Mouse (Mus musculus) ES-E14 (cell line): ENCODE results near the gene Nt5c1a. TPM values are rescaled to one million over a fixed set of nuclear protein-coding genes. Genes with fewer than 3 reads are reported as not detected.

Experiments
- DNase-seq: peaks from one replicate; pipeline ENCODE4 v3.0.0-alpha.2; 2013; ENCODE audit warnings: low read depth, low spot score
- H3K27ac ChIP-seq: 2 replicates; pipeline ENCODE4 v1.5.1; 2012; ENCODE audit warnings: low read depth, mild to moderate bottlenecking, low read length, moderate library complexity, mixed read lengths; ENCODE audit not compliant: poor library complexity, insufficient read depth, severe bottlenecking
- H3K36me3 ChIP-seq: 2 replicates; pipeline ENCODE4 v1.6.1; 2012; ENCODE audit warnings: mild to moderate bottlenecking, low read length, moderate library complexity, mixed read lengths; ENCODE audit not compliant: control insufficient read depth, poor library complexity, insufficient read depth, severe bottlenecking
- H3K4me1 ChIP-seq, 2 experiments: fragments of 150-350 bp in 1 of 2; sonication (generic) in 1 of 2; 2 replicates each; pipeline ENCODE4 v1.6.1; 2012; ENCODE audit warnings: low read length in 2 of 2, mild to moderate bottlenecking in 1 of 2, mixed read lengths in 1 of 2; ENCODE audit not compliant: control insufficient read depth in 2 of 2, insufficient read depth in 2 of 2, poor library complexity in 1 of 2
- H3K4me3 ChIP-seq, 2 experiments: fragments of 150-350 bp in 1 of 2; sonication (generic) in 1 of 2; 2 replicates each; pipeline ENCODE4 v1.5.1; 2012; ENCODE audit warnings: low read length in 2 of 2, low read depth in 1 of 2, mild to moderate bottlenecking in 1 of 2, mixed read lengths in 1 of 2; ENCODE audit not compliant: insufficient read depth in 1 of 2, poor library complexity in 1 of 2, severe bottlenecking in 1 of 2
- H3K9ac ChIP-seq: 2 replicates; pipeline ENCODE4 v1.6.1; 2012; ENCODE audit warnings: low read depth, mild to moderate bottlenecking, low read length, mixed read lengths; ENCODE audit not compliant: poor library complexity, insufficient read depth, severe bottlenecking
- H3K9me3 ChIP-seq: fragments of 150-350 bp; sonication (generic); 2 replicates; pipeline ENCODE4 v1.6.1; 2012; ENCODE audit warnings: low read depth, mild to moderate bottlenecking, low read length; ENCODE audit not compliant: control insufficient read depth, insufficient read depth
- CHD2 ChIP-seq: IDR thresholded peaks from 2 replicates; pipeline ENCODE4 v1.6.1; 2014; ENCODE audit warnings: mild to moderate bottlenecking, low read depth, low read length, inconsistent platforms
- HCFC1 ChIP-seq: IDR thresholded peaks from 2 replicates; pipeline ENCODE4 v1.6.1; 2012; ENCODE audit warnings: low read length, inconsistent platforms, borderline replicate concordance; ENCODE audit not compliant: insufficient read depth
- MAFK ChIP-seq: IDR thresholded peaks from 2 replicates; pipeline ENCODE4 v1.6.1; 2014; ENCODE audit warnings: mild to moderate bottlenecking, low read depth, low read length, inconsistent platforms; ENCODE audit not compliant: insufficient read depth
- ZC3H11A ChIP-seq: IDR thresholded peaks from 2 replicates; pipeline ENCODE4 v1.6.1; 2012; ENCODE audit warnings: low read depth, mild to moderate bottlenecking, inconsistent platforms, low read length, borderline replicate concordance
- ZNF384 ChIP-seq: IDR thresholded peaks from 2 replicates; pipeline ENCODE4 v1.6.1; 2012; ENCODE audit warnings: low read depth, low read length, inconsistent platforms
- in situ Hi-C, 2 experiments: fragments of 600-800 bp; cut with MboI; formaldehyde crosslinking; loops; one replicate each; pipeline ENCODE4 v1.15.1; 2025; ENCODE audit warnings: low sequenced_read_pairs in 2 of 2, inconsistent platforms in 1 of 2; ENCODE audit not compliant: unreplicated experiment in 2 of 2
- total RNA-seq: library from RNA; depleted of rRNA; stranded (reverse); fragments of 300-350 nt; gene quantifications from 2 replicates; pipeline ENCODE4 v1.2.3, GENCODE M21; 2012

Nt5c1a gene
- total RNA-seq, 1 experiment: not detected

DNA sequence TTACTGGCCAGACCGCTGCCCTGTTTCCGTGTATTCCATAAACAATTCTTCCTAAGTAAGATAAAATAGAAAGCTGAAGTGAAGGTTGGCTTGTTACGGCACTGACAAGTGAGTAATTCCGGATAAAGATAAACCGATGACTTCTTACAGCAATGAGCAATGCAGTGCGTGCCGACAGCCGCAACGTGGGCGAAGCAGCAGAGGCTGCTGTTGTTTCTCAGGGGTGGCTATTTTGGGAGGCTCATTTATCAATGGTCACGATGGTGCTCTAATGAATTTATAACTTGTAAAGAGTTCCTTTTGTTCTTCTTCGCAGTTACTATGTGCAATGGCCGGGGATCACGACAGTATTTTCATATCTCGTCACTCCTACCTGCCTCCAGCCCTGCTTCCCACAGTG is 37.1 kb upstream of the Nt5c1a start:
- Histone ChIP-seq H3K9me3 (no peaks in the 10 kb centered on the region), H3K4me1 (peaks cover 0 to 14% of the 10 kb centered on the region in 2 experiments; a peak in 2 of 4 replicates), H3K36me3 (no peaks in the 10 kb centered on the region), H3K4me3 (no peak overlapping the region), H3K27ac (no peak overlapping the region), H3K9ac (no peak overlapping the region)
- DNase-seq: no peak
- no peak for TF ChIP-seq ZC3H11A
- no peak for TF ChIP-seq MAFK
- no peak for TF ChIP-seq ZNF384
- no peak for TF ChIP-seq CHD2
- TF ChIP-seq HCFC1: no peak
- in situ Hi-C loops: no loop called here

- Histone ChIP-seq H3K36me3 (no peaks in the 10 kb centered on the region), H3K4me1 (no peaks in the 10 kb centered on the region), H3K27ac (no peak overlapping the region), H3K4me3 (no peak overlapping the region), H3K9me3 (no peaks in the 10 kb centered on the region), H3K9ac (no peak overlapping the region)
- TF ChIP-seq ZC3H11A (no peak), ZNF384 (no peak), MAFK (no peak), CHD2 (no peak), HCFC1 (no peak)
- in situ Hi-C loops: no loop called here
- DNase-seq: no peak
Measured at GRCm38 (mm10) chr4:123171811-123172210, 29.5 kb upstream of the Nt5c1a start.

DNA sequence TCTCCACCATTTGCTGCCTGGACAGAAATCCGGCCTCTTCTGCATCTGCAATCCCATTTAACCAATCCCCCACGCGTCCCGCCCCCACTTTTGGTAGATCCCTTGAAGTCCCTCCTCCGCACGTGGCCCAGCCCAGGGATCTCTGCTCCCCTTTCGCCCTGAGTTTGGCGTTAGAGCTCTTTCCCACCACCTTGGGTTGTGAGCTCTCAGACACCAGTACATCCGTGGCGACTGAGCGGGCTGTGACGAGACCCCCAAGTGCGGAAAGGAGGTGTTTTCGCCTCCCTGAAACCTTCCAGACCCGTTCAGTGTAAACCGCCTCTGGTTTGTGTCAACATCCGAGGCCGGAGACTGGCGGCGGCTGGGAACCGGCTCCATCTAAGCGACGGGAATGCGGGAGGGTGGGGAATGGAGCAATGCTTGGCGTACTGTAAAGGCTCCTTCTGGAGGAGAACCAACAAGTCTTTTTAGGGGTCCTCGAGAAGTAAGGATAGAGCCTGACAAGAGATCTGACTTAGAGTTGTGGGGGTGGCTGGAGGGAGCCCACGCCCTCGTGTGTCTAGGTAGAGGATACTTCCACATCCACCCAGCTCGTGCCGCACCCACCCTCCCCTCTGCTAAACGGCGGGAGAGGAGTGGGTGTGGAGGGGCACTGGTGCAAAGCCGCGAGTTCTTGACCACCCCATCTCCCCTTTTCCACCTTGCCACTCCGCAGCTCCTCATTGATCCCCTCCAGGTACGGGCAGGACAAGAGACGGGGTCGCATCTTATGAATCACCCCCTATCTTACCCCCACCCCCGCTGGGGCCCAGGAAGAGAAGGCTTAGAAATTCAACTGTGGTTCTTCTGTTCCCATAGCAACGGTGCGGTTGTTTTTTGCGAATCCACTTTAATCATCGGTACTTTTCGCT is 18.7 kb upstream of the Nt5c1a start, which contains the start of gene Hpcal4:
Gene Hpcal4, plus strand, starts transcription at position 900 of the 911 bp plus-strand sequence.
- H3K9ac ChIP-seq: peak within 1 kb of the TSS; percentile 53; the same call in 1 of the 2 replicates
- peaks cover 0 to 7% of the 10 kb centered on the region in 2 experiments; a peak in 1 of 4 replicates for H3K4me1 ChIP-seq
- H3K36me3 ChIP-seq: no peaks in the 10 kb centered on the region
- H3K9me3 ChIP-seq: no peaks in the 10 kb centered on the region
- peak within 1 kb of the TSS; percentile 66 to 72 for H3K4me3 ChIP-seq
- no peak for DNase-seq
- in situ Hi-C loops: no loop called here
- H3K27ac ChIP-seq: no peak within 1 kb of the TSS
- TF ChIP-seq CHD2: no peak
- no peak for TF ChIP-seq ZNF384
- no peak for TF ChIP-seq ZC3H11A
- no peak for TF ChIP-seq MAFK
- TF ChIP-seq HCFC1: no peak

DNA sequence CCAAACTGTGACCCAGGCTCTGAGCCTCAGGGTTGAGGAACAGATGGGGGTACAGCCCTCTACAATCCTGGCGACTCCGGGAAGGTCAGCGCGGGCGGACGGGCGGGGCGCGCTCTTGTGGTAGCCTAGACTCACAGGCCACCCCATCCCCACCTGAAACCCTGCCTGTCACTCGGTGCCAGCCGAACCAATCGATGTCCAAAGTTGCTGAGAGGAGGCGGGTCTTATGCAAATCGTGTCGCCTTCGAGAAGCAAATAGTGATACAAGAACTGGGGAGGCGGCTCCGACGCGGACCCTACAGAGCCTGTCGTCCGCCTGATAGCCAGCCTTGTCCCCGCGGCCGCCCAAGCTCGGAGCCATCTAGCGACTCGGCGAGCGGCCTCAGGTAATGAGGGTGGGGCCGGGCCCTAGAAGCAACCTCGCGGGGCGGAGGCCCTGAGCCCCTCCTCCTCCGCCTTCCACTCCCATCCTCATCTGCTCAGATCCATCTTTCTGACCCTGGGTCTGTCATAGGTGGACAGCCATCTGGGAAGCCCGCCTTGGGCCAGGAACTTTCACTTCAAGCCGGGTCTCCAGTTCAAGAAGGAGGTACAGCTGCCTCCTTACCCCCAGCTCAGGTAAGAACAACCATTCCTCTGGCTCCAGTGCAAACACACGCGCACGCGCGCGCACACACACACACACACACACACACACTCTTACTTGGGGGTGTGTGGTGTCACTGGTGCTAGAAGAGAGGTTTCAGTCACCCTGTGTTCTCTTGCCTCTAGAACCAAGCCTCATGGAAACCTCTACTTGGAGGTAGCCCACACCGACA is 17.9 kb upstream of the Nt5c1a start:
- no peak for TF ChIP-seq ZNF384
- TF ChIP-seq CHD2: no peak
- TF ChIP-seq HCFC1: no peak
- TF ChIP-seq ZC3H11A: no peak
- TF ChIP-seq MAFK: no peak
- 0 out of 2 replicates have a peak overlapping the region, but pooled peaks have one; percentile 14 for H3K9ac ChIP-seq
- peak overlapping the region; percentile 66 to 72 for H3K4me3 ChIP-seq
- in situ Hi-C loops: no loop called here
- peaks cover 0 to 7% of the 10 kb centered on the region in 2 experiments; a peak in 1 of 4 replicates for H3K4me1 ChIP-seq
- no peak overlapping the region for H3K27ac ChIP-seq
- peak; percentile 80 for DNase-seq
- H3K36me3 ChIP-seq: no peaks in the 10 kb centered on the region
- H3K9me3 ChIP-seq: no peaks in the 10 kb centered on the region
